Mouse (Mus musculus): ENCODE measurements around the gene Hmces.

DNA sequence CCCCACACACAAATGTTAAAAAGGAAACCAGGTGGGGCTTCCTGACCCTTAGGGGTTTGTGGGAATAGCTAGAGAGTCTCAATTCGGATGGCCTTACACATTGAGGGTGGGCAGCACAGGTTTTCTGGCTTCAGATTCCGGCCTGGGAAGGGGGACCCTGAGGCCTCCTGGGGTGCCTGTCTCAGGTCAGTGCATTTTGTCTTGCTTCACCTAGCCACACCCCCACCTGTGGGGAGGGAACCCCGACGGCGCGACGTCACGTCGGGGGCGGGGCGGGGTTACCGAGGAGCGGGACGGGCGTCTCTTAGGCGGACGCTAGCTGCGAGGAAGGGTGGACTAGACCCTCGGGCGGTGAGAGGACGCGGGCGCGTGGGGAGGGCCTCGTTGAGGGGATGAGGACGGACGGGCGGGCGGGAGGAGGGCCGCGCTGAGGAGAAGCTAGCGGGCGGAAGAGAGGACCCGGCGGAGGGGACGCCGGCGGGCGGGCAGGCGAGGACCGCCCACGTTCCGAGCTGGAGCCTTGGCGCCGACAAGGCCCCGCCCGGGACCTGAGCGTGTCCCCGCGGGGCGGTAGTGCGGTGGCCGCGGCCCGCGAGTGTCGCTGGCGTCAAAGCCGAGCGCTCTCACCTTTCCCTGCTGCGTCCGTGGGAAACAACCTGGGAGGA, at the start of gene Hmces:
- TF ChIP-seq POLR2A (IDR thresholded peaks at IDR 0.05; ENCODE audit: control insufficient read depth, low read depth, low read length) = peak; percentile 58; the same call in 1 of the 2 replicates
- no peak for TF ChIP-seq CTCF (IDR thresholded peaks at IDR 0.05; ENCODE audit: control insufficient read depth, insufficient read depth, insufficient replicate concordance, low read depth, low read length)

All from testis, adult 2 months (tissue).